Mouse (Mus musculus): ENCODE measurements around the gene Mark3.

The Mark3 gene

DNA sequence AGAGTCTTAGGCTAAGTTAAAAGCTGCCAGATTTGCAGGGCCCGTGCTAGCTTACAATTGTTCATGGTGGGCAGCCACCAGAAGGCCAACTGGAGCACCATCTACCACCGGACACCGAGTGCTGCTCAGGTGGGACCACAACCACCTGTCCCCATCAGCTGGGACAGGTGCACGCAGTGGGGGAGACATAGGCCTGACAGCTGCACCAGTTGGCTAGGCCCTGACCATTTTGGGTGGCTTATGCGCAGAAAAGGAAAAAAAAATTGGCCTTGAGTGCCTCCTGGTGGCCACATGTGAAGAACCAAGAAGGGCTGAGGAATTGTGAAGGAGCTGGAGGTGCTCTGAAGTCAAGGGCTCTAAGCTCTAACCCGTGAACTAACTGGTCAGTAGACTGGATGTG lies 121.9 kb downstream of the Mark3 start:
- peak; percentile 96 for DNase-seq (ENCODE audit: low read depth, low spot score)

DNA sequence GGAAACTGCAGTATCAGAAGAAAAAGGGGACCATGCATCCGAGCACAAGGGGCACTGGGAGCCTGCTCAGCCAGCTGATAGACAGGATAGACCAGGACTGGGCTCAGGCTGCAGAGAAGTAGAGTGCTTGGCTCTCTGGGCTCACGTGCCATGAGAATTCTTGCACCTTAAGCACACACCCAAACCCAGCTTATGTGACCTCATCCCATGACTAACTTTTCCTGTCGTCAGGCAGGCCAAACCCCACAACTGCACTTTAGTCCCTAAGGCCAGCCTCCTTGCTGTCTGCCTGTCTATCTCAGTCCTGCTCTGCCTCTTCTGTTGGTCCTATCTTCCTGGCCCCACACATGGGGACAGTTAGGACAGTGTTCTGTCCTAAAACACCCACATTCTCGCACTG lies 123.4 kb downstream of the Mark3 start:
- no peak for DNase-seq (ENCODE audit: low read depth, low spot score)

DNA sequence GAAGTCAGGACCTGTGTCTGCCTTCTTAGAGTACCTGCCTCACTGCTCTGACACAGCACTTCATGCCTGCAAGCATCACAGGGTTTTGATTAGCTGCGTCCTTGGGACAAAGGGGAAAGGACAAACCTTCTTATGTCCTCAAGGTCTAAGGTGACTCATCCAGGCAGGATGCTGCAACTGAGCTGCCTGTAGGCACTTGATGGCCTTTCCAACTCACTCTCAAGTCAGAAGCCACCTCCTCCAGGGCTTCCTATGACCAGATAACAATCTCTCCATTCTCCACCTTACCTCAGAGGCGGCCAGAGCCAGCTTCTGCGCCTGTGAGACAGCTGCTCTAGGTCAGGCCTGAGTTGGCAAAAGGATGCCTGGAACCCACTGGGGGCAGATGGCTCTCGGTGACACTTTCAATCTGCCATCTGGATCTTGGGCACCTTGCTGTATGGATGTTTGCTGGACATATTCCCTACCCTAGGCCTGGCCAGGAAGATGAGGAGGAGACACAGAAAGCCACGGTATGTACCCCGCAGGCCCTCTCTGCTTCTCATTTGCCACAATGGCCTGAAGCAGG lies 124.1 kb downstream of the Mark3 start:
- peak; percentile 89 for DNase-seq (ENCODE audit: low read depth, low spot score)

DNA sequence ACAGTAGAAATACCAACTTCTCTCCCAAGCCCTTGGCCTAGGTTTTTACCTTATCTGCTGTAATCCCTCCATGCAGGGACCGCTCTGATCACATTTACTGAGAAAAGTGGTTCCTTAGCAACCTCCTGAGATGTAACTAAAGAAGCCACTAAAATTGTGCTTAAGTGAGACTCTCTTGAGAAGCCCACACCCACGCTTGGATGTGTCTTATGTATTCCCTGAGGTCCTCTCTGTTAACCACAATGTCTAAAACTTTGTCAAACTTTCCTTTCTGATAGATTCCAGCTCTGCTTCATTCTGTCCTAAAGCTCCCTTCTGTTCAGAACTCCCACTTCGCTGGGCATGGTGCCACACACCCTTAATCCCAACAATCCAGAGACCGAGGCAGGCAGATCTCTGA lies 125.2 kb downstream of the Mark3 start:
- DNase-seq (ENCODE audit: low read depth, low spot score) = peak; percentile 81

DNA sequence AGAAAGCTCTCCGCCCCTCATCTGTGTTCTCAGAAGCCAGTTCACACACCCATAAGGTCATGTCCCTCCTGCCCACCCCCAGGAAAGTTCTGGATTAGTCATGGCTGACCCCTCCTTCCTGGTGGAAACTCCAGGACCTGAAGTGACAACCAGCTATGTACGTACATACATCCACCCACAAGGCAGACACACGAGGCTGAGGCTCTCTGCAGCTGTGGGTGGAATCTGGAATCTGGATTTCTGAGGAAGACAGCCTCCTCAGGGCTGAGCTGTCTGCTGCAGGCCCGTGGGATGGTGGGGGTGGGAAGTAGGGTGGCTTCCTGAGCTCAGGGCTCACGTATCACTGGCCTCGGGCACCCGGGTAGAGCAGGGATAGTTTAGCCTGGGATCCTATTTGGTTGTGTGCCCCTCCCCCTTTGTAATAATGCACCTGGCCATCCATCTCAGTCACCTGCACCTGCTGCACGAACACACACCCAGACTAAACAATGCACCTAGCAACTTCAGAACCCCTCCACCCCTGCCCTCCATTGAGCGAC lies 126.7 kb downstream of the Mark3 start:
- peak; percentile 91 for DNase-seq (ENCODE audit: low read depth, low spot score)

DNA sequence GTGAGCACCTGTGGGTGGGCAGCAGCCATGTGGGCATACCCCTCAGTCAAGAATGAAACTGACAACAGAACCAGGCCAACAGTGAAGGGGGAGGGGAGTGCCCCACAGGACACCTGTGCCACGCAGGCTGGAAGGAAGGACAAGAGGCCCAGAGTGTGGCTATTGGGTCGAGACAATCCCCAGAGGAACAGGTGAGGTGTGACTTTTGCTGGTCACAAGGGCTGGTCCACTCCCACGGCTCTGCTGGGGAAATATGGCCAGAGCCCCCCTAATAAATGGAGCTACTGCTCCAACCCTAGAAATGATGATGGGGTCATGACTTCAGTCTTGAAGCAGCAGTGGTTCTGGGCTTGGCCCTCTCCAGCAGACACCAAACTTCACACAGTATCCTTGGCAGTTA lies 129.0 kb downstream of the Mark3 start:
- no peak for DNase-seq (ENCODE audit: low read depth, low spot score)

DNA sequence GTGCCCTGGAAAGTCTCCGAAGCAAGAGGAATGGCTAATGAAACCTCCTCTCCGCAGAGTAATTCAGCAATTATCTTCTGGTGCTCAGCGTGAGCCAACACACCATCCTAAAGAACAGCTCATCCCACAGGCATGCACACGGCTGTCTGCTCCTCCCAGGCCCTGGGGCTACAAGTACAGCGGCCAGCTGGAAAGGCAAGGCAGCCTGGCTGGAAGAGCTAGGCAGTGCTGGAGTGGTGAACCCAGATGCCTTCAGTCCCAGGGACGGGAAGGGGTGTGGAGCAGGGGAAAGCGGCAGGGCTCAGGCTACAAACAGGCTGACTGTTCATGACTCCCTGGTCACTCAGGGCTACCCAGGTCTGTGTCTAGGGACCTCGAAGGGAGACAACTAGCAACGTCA lies 130.3 kb downstream of the Mark3 start:
- DNase-seq (ENCODE audit: low read depth, low spot score) = peak; percentile 70

DNA sequence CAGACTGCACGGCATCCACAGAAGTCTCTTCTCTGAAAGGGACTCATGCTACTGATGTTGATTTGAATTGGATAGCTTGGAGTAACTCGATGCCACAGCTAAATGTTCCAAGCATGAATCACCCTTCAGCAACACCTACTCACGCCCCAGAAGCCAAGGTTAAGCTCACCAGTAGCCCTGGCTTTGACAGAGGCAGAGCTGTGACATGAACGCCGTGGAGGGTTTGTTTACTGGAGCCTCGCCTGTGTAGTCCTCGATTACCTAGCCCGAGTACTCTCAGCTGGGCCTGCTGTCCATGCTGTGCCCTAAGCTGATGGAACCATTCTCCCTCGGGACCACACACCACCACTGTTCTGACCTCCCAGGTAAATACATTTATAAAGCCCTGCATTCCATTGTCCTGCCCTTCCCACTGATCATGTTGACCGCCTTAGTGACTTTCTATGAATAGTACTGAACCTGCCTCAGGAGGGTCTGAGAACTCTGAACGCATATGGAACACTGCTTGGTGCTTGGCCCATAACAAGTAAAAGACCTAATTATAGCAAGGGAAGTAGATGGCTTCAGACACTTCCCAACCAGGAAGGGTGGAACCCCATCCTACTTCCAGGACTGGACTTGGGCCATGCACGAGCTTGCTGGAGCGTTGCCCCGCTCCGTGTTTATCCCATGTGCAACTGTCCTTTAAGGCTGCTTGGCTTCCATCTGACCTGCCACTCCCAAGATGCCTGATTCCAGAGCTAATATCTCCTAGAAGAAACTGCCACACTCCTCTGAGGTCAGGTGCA lies 131.1 kb downstream of the Mark3 start:
- peak; percentile 45 for DNase-seq (ENCODE audit: low read depth, low spot score)

All from brain, adult 2 months (tissue).